Mouse (Mus musculus) testis, adult 2 months (tissue): ENCODE results near the gene Casz1.

Experiments used
- CTCF ChIP-seq: fragments of 200-500 bp; IDR thresholded peaks from 2 replicates; pipeline ENCODE4 v1.5.1; 2012; ENCODE audit warnings: low read depth, mild to moderate bottlenecking, inconsistent platforms, low read length, moderate library complexity; ENCODE audit not compliant: control insufficient read depth, insufficient read depth, insufficient replicate concordance
- POLR2A ChIP-seq: fragments of 200-500 bp; IDR thresholded peaks from 2 replicates; pipeline ENCODE4 v1.6.1; 2012; ENCODE audit warnings: low read depth, mild to moderate bottlenecking, inconsistent platforms, low read length, moderate library complexity; ENCODE audit not compliant: control insufficient read depth

DNA sequence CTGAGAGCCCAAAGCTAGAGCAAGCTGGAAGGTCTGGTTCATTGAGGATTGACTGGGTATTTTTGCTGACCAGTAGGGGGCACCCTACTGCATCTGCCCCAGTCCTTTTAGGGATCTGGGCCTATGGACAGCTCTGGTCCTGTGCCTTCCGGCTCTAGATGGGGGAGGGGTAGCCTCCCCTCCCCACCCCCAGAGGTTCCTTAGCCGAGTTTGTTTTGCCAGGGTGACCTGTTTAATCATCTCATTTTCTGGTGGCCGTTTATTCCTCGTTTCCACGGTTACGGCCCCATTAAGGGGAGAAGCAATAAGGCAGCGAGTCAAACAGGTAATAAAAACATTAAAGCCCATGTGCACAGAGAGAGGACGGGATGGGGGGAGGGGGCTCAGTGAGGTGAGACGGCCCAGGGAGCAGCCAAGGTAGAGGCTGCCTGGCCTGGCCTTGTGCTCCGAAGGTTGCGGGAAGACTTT, 104.0 kb downstream of the Casz1 start:
- peak; percentile 36; the same call in 1 of the 2 replicates for TF ChIP-seq CTCF
- no peak for TF ChIP-seq POLR2A
